Mouse (Mus musculus): Measurements from ENCODE around the gene Extl2. TPM values are rescaled to one million over a fixed set of nuclear protein-coding genes. Genes with fewer than 3 reads are reported as not detected.

Gene Extl2
- total RNA-seq, 2 experiments from 2014 or later, result 69.3 to 70.7 TPM

Small RNA genes lying within 50 kb of the gene (microRNA-seq; reads per million reads assigned to microRNA genes)
- gene Mir669n, result 0 reads per million in 2 experiments

Other genes with a start within 250 kb of the Extl2 start
- 10 to 100 TPM; 13.6 to 17.2 TPM for gene Dph5, start 119.6 kb upstream of the Extl2 start, total RNA-seq (2021)
- 10 to 100 TPM; 26.9 to 28.2 TPM for gene Slc30a7, start 56 bp upstream of the Extl2 start, total RNA-seq (2021)
- gene Vcam1, start 122.2 kb downstream of the Extl2 start, total RNA-seq (2021), result 10 to 100 TPM; 20.7 to 24.3 TPM
- gene Gpr88, start 246.0 kb downstream of the Extl2 start, total RNA-seq (2021), result 1 to 10 TPM; 1.9 to 3.4 TPM